Mouse (Mus musculus) cerebellum, adult 8-10 months (tissue): Measurements from ENCODE around the gene Sugp1.

Experiments used
- DNase-seq: peaks from one replicate; pipeline ENCODE4 v3.0.0; 2022

Gene Sugp1

DNA sequence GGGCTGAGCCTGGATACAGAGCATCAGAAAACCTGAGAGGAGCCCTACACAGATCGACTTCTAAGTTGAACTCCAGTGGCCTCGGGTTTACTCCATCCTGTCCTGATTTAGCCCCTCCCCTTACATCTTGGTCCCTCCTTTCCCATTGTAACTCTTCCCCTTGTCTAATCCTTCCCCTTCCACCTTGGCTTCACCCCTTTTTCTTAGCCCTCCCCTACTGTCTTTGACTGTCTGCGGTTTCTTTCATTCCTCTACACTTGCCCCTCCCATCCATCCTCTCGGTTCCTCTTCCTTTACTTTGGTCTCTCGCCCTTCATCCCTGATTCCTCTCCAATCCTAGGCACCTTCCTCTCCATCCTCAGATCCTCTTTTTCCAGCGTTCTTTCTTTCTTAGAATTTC, 71.9 kb downstream of the Sugp1 start:
- no peak for DNase-seq

DNA sequence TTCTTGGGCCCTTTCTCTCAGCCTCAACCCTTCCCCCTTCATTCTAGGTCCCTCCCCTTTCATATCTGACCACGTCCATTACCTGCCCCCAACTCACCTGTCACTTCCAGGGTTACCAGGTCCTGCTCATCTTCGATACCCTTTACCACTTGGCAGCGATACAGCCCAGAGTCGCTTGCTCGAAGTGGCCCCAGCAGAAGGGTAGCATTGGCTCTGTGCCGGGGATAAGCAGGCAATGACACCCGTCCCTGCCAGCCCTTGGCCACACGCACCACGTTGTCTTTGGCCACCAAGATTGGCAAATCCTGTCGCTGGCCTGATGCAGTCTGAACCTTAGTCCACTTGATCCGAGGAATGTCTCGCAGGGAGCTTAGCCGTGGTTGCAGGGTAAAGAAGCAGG, 72.3 kb downstream of the Sugp1 start:
- DNase-seq = no peak

DNA sequence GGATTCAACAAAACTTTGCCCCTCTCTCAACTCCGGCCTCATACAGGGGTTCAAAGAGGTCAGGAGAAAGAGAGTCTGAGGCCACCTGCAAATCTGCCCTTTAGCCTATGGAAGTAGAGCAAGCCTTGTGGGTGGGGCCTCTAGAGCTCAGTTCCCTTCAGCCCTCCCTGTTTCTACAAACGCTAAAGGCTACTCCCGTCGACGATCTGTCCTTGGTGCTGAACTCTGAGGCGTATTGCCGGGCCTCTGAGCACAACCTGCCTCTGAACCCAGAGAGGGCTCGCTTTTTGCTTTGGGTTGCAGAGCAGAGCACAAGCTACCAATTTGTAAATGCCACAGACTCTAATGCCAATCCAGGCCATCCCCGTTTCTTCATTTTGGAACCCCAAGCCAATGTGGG, 75.0 kb downstream of the Sugp1 start:
- DNase-seq = no peak

DNA sequence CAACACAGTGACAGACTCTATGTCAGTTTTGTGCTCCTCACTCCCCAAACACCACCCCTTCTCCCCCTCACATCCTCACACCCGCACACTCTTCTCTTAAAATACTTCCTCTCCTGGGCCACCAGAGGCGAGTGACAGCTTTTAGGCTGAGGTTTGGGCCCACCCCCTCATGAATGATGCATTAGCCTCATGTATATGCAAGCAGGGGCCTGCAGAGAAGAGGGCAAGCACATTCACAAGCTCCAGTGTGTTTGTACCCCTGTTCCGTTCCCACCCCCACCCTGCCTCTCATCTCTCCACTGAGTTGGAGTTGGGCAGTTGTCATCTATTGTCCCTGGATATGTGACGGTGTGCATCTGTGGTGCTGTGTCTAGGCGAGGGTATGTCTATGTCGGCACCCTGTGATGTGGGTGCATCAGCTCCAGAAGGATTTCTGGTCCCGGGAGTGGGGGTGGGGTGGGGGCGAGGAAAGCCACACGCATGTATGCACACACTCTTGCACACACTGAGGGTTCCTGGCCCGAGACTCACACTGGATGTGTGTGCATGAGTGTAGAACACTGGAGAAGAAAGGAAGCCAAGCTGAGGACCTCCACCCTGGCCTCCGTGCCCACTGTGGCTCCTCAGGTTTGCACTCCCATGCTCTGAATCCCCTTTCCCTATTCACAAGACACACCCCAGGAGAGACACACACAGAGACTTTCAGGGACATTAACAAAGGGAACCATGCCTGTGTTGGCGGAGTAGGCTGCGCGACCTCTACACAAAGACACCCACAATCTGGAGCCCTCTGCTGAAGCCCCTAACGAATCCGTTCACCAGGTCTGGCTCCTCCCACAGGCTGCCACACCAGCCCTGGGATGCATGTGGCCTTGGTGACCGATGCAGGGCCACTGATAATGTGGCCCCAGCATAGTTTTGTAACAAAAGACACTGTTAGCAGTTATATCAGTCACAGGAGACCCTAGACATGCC, 76.4 kb downstream of the Sugp1 start:
- no peak for DNase-seq

DNA sequence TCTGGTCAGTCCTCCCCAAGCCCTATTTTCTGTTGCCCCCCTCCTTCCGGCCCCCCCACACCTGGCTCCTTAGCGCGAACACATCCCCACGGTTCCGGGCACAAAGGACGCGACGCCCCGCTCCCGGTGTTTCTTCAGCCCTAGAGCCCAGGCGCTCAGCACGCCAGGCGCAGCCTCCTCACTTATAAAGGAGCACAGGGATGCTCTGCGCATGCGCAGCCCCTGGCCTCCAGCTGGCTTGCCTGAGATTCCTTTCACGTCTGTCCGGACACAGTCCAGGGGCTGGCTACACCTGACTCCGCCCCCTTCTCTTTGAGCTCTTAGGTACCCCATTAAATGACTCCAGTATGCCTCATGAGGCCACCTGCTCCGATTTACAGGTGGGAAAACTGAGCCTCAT, 78.1 kb downstream of the Sugp1 start, which contains the start of gene Ncan:
Ncan (minus strand) TSS at position 207 of the 400 bp plus-strand sequence.
- DNase-seq = peak; percentile 86
